Mouse (Mus musculus) embryonic fibroblast, embryonic 13.5 days (primary cell): ENCODE measurements around the gene Myh10. TPM values are rescaled to one million over a fixed set of nuclear protein-coding genes. Genes with fewer than 3 reads are reported as not detected.

Experiments used
- H3K27ac ChIP-seq: 2 replicates; pipeline ENCODE4 v1.5.1; 2012; ENCODE audit warnings: low read length, control low read depth, inconsistent platforms; ENCODE audit not compliant: insufficient read depth
- H3K4me1 ChIP-seq: 2 replicates; pipeline ENCODE4 v1.6.1; 2011; ENCODE audit warnings: low read length; ENCODE audit not compliant: control insufficient read depth, insufficient read depth
- H3K4me3 ChIP-seq: 2 replicates; pipeline ENCODE4 v1.5.1; 2011; ENCODE audit warnings: mild to moderate bottlenecking, control low read depth, low read length; ENCODE audit not compliant: insufficient read depth
- CTCF ChIP-seq: IDR thresholded peaks from 2 replicates; pipeline ENCODE4 v1.5.1; 2011; ENCODE audit warnings: mild to moderate bottlenecking, control low read depth, low read length, moderate library complexity, borderline replicate concordance; ENCODE audit not compliant: insufficient read depth
- POLR2A ChIP-seq: IDR thresholded peaks from 2 replicates; pipeline ENCODE4 v1.6.1; 2011; ENCODE audit warnings: low read depth, mild to moderate bottlenecking, control low read depth, low read length, moderate library complexity
- polyA plus RNA-seq: library from polyadenylated mRNA; stranded (reverse); fragments of >200 nt; gene quantifications from 2 replicates; pipeline ENCODE4 v1.2.4, GENCODE M21; 2011; ENCODE audit warnings: low read depth; ENCODE audit not compliant: missing spikeins, insufficient read length

Gene Myh10
- polyA plus RNA-seq, 1 experiment, result 459 TPM

DNA sequence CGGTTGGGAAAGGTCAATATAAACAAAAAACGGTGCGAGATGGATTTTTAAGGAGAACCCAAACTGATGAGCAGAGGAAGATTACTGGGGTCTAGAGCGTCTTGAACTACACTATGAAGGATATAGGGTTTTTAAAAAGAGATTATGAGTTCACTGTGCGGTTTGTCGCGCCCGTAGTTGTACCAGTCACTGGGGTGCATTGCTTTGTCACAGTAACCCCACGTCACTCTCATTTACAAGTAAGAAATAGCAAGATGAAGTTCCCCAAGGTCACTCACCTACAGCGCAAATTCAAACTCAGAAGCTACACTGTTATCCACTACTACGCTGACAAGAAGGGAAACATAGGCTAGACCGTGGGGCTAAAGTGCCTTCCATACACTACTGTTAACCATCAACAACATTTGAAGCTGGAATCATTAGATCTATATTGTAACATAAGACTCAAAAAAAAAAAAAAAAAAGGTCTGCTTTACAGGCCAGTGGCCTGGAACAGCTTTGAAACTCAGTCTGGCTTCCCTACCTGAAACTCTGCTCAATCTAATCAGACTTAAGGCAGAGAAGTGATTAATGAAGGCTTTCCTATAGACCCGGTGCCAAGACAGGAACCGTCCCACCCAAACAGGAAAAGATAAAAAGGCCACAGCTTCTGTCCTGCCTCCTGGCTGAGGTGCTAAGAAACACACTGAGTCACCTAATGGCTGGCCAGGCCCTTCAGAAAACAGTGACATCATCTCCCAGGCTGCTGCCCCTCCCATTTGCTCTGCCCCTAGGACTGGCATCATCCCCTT is 162.4 kb downstream of the Myh10 start:
- Histone ChIP-seq H3K27ac (peak overlapping the region; percentile 41), H3K4me1 (peaks cover 9% of the 10 kb centered on the region; the same call in 1 of the 2 replicates), H3K4me3 (peak overlapping the region; percentile 46)
- TF ChIP-seq POLR2A, result no peak; the same call in 1 of the 2 replicates

DNA sequence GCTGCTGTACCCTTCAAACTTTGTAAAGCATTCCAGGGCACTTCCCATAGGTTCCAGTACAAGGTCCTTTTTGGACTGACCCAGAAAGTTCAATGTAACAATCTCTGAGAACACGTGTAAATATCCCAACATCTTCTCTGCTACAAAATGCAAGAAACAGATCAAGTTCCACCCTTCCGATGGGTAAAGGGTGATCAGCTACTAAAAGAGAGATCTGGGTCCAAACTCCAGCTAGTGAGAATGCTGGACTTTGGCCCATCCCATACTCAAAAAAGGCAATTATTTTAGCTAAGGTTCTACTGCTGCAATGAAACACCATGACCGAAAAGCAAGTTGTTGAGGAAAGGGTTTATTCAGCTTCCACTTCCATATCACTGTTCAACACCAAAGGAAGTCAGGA is 163.3 kb downstream of the Myh10 start:
- TF ChIP-seq POLR2A (no peak), CTCF (no peak)

DNA sequence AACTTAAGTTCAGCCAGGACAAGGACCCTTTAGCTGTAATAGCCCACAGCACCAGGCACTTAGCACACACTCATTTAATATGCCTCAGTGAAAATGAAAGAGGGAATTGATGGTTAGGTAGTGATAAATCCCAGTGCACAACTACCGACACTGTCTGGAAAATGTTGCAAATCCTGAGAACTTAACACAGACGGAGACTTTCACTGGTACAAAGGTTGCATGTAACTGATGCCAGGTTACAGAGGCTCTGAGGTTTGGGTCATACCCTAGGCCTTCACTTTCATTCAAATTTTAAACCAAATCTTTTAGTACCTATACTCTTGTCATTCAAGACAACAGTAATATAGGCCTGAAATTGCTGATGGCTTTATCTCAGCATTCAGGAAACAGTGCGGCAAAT is 166.0 kb downstream of the Myh10 start:
- Histone ChIP-seq H3K27ac (no peak overlapping the region), H3K4me3 (no peak overlapping the region), H3K4me1 (peaks cover 7% of the 10 kb centered on the region; the same call in 1 of the 2 replicates)
- no peak for TF ChIP-seq CTCF
- no peak for TF ChIP-seq POLR2A

More for the DNA sequence above, 163.3 kb downstream of the Myh10 start:
- peaks cover 9% of the 10 kb centered on the region; the same call in 1 of the 2 replicates for H3K4me1 ChIP-seq
- H3K4me3 ChIP-seq, result no peak overlapping the region
- no peak overlapping the region for H3K27ac ChIP-seq

DNA sequence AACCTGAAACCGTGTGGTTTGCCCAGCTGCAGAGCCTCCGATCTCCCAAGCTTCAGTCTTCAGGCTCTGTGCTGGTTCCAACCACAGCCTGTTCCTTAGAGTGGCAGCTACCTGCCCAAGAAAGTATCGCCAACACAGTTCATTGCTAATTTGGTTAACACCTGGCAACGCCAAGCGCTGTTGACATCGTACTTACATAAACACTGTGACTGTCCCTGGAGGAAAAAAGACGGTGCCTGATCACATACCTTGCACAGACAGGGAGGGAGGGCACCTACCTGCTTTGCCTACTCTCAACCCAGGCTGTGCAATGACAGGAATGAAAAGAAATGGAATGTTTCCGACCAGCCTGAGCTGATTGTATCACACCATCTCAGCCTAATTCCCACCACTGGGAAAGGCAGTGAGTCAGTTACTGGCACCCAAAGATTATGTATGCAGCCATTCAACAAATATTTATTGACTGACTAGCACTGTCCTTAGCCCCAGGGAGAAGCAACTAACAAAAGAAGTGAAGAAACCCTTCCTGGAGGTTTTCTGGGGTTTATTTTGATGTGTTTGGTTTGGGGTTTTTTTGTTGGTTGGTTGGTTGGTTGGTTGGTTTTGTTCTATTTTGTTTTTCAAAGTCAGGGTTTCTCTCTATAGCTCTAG is 168.7 kb downstream of the Myh10 start:
- no peaks in the 10 kb centered on the region for H3K4me1 ChIP-seq
- H3K27ac ChIP-seq, result no peak overlapping the region
- TF ChIP-seq CTCF (no peak), POLR2A (no peak)
- no peak overlapping the region for H3K4me3 ChIP-seq

DNA sequence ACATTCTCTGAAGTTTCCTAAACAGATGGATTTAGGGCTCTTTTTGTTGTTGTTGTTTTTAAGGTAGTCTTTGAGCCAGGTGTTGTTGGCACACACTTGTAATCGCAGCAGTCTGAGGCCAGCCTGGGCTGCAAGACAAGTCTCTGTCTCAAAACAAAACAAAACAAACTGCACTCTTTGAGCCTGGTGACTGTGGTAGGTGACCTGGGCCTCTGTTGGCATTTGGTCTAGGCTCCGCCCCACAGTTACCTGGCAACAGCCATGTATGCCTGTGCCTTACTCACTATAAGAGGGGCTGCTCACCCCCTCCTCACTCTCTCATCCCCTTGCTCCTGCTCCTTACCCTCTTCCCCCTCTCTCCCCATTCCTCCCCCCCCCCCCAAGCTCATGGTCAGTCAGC is 170.9 kb downstream of the Myh10 start:
- H3K4me3 ChIP-seq, result no peak overlapping the region

DNA sequence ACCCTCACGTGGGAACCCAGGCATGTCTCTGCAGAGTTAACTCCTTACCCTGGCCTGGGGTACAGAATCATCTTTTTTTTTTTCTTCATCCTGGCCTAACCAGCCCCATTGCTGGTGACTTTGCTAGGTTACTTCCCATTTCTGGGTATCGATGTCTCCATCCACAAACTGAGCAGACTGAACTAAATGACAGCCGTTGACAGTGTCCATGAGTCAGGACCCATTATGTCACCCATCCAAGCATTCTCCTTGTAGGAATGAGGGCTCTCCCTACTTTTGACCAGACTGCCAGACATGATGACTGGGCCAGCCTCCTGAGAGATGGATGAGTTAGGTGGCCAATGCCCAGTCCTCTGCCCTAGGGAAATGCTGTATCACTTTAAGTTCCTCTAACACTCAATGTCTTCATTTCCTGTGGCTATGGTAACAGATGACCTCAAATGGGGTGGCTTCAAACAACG is 172.3 kb downstream of the Myh10 start:
- TF ChIP-seq CTCF (no peak), POLR2A (no peak)
- Histone ChIP-seq H3K4me1 (no peaks in the 10 kb centered on the region), H3K4me3 (no peak overlapping the region), H3K27ac (no peak overlapping the region)

More for the DNA sequence above, 170.9 kb downstream of the Myh10 start:
- no peaks in the 10 kb centered on the region for H3K4me1 ChIP-seq
- TF ChIP-seq CTCF (no peak), POLR2A (no peak)
- H3K27ac ChIP-seq, result no peak overlapping the region

DNA sequence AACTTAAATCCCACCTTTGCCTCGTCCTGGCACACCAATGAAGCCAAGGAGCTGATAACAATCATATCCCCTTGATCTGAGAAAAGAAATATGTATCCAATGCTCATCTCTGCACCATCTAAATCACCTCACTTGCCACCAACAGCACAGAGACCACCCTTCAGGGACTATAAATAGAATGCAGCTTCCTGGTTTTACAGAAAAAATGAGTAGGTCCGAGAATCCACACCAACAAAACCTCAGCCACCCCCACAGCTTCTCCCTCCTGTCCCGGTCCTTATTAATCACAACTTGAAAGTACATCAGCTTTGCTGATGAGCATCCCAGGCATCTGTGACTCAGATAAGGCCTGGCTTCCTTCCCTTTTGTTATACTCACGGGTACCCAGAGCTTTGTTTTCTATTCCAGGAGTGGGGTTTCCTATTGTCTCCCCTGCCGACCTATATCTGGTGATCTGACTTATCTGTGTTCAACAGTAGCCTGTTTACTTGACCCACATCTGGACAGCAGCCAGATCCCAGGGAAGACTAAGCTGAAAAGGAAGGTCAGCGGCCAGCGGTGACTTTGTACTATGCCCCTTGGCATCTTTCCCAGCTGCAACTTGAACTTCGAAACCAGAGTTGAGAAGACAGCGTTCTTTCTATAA is 173.3 kb downstream of the Myh10 start:
- no peak for TF ChIP-seq CTCF
- no peak for TF ChIP-seq POLR2A
- Histone ChIP-seq H3K4me3 (no peak overlapping the region), H3K27ac (peak overlapping the region; percentile 34; the same call in 1 of the 2 replicates), H3K4me1 (no peaks in the 10 kb centered on the region)

Other genes with a start within 250 kb of the Myh10 start
- gene Pik3r6, start 188.5 kb upstream of the Myh10 start, polyA plus RNA-seq, result not detected in 2 replicates
- gene Mfsd6l, start 135.4 kb upstream of the Myh10 start, polyA plus RNA-seq, result not detected in 2 replicates
- gene Ccdc42, start 104.5 kb upstream of the Myh10 start, polyA plus RNA-seq, result not detected in 2 replicates
- 107 and 122 TPM in 2 replicates for gene Ndel1, start 180.3 kb downstream of the Myh10 start, polyA plus RNA-seq
- not detected in 2 replicates for gene Rnf222, start 197.0 kb downstream of the Myh10 start, polyA plus RNA-seq
- gene Rpl26, start 210.0 kb downstream of the Myh10 start, polyA plus RNA-seq, result 3,230 and 3,899 TPM in 2 replicates
- gene Odf4, start 235.5 kb downstream of the Myh10 start, polyA plus RNA-seq, result not detected in 2 replicates